17 mouse cellular contexts compared by ENCODE assay signal in genomic region chr9:43074611-43075010, GRCm38 (mm10). TPM values are rescaled to one million over a fixed set of nuclear protein-coding genes. Genes with fewer than 3 reads are reported as not detected.
"Had no signal": no experiment of that assay in that cellular context is flagged by ENCODE, and none has a peak within 500 bp of the region (broad histone marks: within the 10 kb centered on the region; RNA-seq: fewer than 3 reads in every experiment).

No protein-coding gene starts in this region.

- H3K27me3 ChIP-seq: midbrain, embryonic 13.5 days; midbrain, embryonic 15.5 days; neural tube, embryonic 12.5 days; stomach, embryonic 15.5 days had no signal

- H3K4me2 ChIP-seq: lung, embryonic 14.5 days; midbrain, embryonic 13.5 days; midbrain, embryonic 15.5 days; neural tube, embryonic 12.5 days; stomach, embryonic 15.5 days had no signal

- H3K9ac ChIP-seq: liver, embryonic 14.5 days; lung, embryonic 14.5 days; midbrain, embryonic 13.5 days; midbrain, embryonic 15.5 days; neural tube, embryonic 12.5 days; stomach, embryonic 15.5 days had no signal

- H3K27ac ChIP-seq: liver, embryonic 14.5 days; macrophage; midbrain, embryonic 13.5 days; midbrain, embryonic 15.5 days; neural tube, embryonic 12.5 days had no signal

- H3K9me3 ChIP-seq: midbrain, embryonic 13.5 days; midbrain, embryonic 15.5 days; neural tube, embryonic 12.5 days; stomach, embryonic 15.5 days had no signal

- H3K36me3 ChIP-seq: midbrain, embryonic 13.5 days; midbrain, embryonic 15.5 days; neural tube, embryonic 12.5 days; stomach, embryonic 15.5 days had no signal

- DNase-seq: lung, adult 18-20 months; lung, embryonic 14.5 days; lung, postnatal 14 days; lung, postnatal 36 days; right cerebral cortex, postnatal 14 days; thymus, adult 2 months; thymus, postnatal 25 days; thymus, postnatal 4 days had no signal

- H3K4me3 ChIP-seq: midbrain, embryonic 13.5 days; midbrain, embryonic 15.5 days; neural tube, embryonic 12.5 days; stomach, embryonic 15.5 days had no signal

- ATAC-seq: midbrain, embryonic 13.5 days; midbrain, embryonic 15.5 days had no signal

RNA-seq across cellular contexts. Expression of gene Tmem136, which starts 41.8 kb away (rescaled TPM):
- total RNA-seq: megakaryocyte, adult 5-6 weeks; monocyte, adult 5-6 weeks; neutrophil, adult 5-6 weeks had no signal
- polyA plus RNA-seq: macrophage had no signal
